Mouse (Mus musculus) E14TG2a.4 (cell line): ENCODE measurements at regions not wholly inside any gene's neighbourhood (a gene's known extent, or its start where the extent isn't known, plus 50 kb on each side); places are given as distances from the start of the nearest gene placed in this dataset.

Experiments
- H3K27me3 ChIP-seq: 2 replicates; pipeline ENCODE4 v1.6.1; 2014; ENCODE audit warnings: low read length, control low read depth; ENCODE audit not compliant: insufficient read depth
- H3K36me3 ChIP-seq: 2 replicates; pipeline ENCODE4 v1.6.1; 2014; ENCODE audit warnings: low read length, control low read depth; ENCODE audit not compliant: insufficient read depth
- H3K4me1 ChIP-seq: replicated peaks from 2 replicates; pipeline ENCODE4 v1.6.1; 2014; ENCODE audit warnings: low read depth, low read length, control low read depth
- H3K4me3 ChIP-seq: replicated peaks from 2 replicates; pipeline ENCODE4 v1.5.1; 2014; ENCODE audit warnings: mild to moderate bottlenecking, low read length
- H3K9me3 ChIP-seq: 2 replicates; pipeline ENCODE4 v1.6.1; 2014; ENCODE audit warnings: low read length, control low read depth
- CTCF ChIP-seq: conservative IDR thresholded peaks from 2 replicates; pipeline ENCODE4 v1.5.1; 2014; ENCODE audit warnings: low read length
- NANOG ChIP-seq: IDR thresholded peaks from 2 replicates; pipeline ENCODE4 v1.6.1; 2014; ENCODE audit warnings: borderline replicate concordance, low read length, mixed read lengths
- POU5F1 ChIP-seq: IDR thresholded peaks from 2 replicates; pipeline ENCODE4 v1.6.1; 2014; ENCODE audit warnings: low read length, borderline replicate concordance

- TF ChIP-seq CTCF (no peak), POU5F1 (no peak), NANOG (no peak)
Observed at GRCm38 (mm10) chr3:41462953-41463644, 92.4 kb upstream of the Jade1 start.

GRCm38 (mm10) chr3:41460131-41460530 is 95.4 kb upstream of the Jade1 start:
- TF ChIP-seq CTCF (no peak), NANOG (no peak), POU5F1 (no peak)
- Histone ChIP-seq H3K4me1 (no peaks in the 10 kb centered on the region), H3K27me3 (no peaks in the 10 kb centered on the region), H3K36me3 (peaks cover 55% of the 10 kb centered on the region), H3K9me3 (no peaks in the 10 kb centered on the region), H3K4me3 (no peak overlapping the region)

More at GRCm38 (mm10) chr3:41462953-41463644, 92.4 kb upstream of the Jade1 start:
- no peak overlapping the region for H3K4me3 ChIP-seq
- H3K27me3 ChIP-seq: no peaks in the 10 kb centered on the region
- H3K9me3 ChIP-seq: no peaks in the 10 kb centered on the region
- no peaks in the 10 kb centered on the region for H3K4me1 ChIP-seq
- peaks cover 65% of the 10 kb centered on the region for H3K36me3 ChIP-seq

GRCm38 (mm10) chr3:41458156-41458555 is 97.4 kb upstream of the Jade1 start:
- Histone ChIP-seq H3K9me3 (no peaks in the 10 kb centered on the region), H3K4me1 (no peaks in the 10 kb centered on the region), H3K4me3 (no peak overlapping the region), H3K36me3 (peaks cover 46% of the 10 kb centered on the region), H3K27me3 (no peaks in the 10 kb centered on the region)
- TF ChIP-seq POU5F1 (no peak), CTCF (no peak), NANOG (no peak)

- Histone ChIP-seq H3K27me3 (no peaks in the 10 kb centered on the region), H3K36me3 (peaks cover 9% of the 10 kb centered on the region; the same call in 1 of the 2 replicates), H3K9me3 (no peaks in the 10 kb centered on the region), H3K4me3 (no peak overlapping the region), H3K4me1 (peaks cover 16% of the 10 kb centered on the region)
- TF ChIP-seq POU5F1 (no peak), CTCF (no peak)
Observed at GRCm38 (mm10) chr3:41453525-41453924, 102.0 kb upstream of the Jade1 start.

DNA sequence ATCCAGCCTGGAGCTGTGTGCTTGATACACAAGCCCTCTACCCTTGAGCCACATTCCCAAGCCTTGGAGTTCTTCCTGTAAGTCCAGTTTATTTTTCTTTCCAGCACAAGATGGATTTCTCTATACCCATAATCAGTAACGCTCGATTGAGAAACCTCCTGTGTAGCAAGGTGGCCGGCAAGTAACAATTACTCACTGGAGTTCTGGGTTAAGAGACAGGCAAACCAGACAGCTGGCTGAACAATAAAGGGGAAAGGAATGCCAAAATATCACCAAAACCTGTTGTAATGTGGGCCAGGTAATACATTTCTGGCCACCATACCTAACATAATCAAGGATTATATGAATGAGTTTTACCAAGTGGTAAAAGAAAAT is 102.8 kb upstream of the Jade1 start:
- Histone ChIP-seq H3K27me3 (no peaks in the 10 kb centered on the region), H3K36me3 (peaks cover under 1% of the 10 kb centered on the region; the same call in 1 of the 2 replicates), H3K4me3 (no peak overlapping the region), H3K9me3 (peaks cover 4% of the 10 kb centered on the region; the same call in 1 of the 2 replicates), H3K4me1 (peaks cover 16% of the 10 kb centered on the region)
- TF ChIP-seq POU5F1: no peak
- TF ChIP-seq NANOG: no peak
- no peak for TF ChIP-seq CTCF

- TF ChIP-seq POU5F1 (no peak), CTCF (no peak), NANOG (no peak)
- peaks cover 16% of the 10 kb centered on the region for H3K4me1 ChIP-seq
Observed at GRCm38 (mm10) chr3:41452020-41452715, 103.4 kb upstream of the Jade1 start.

GRCm38 (mm10) chr3:41450696-41451095 is 104.8 kb upstream of the Jade1 start:
- Histone ChIP-seq H3K27me3 (no peaks in the 10 kb centered on the region), H3K4me1 (peaks cover 16% of the 10 kb centered on the region), H3K9me3 (peaks cover 8% of the 10 kb centered on the region; the same call in 1 of the 2 replicates), H3K4me3 (no peak overlapping the region), H3K36me3 (no peaks in the 10 kb centered on the region)
- TF ChIP-seq POU5F1 (no peak), NANOG (no peak), CTCF (no peak)

More at GRCm38 (mm10) chr3:41452020-41452715, 103.4 kb upstream of the Jade1 start:
- H3K36me3 ChIP-seq: no peaks in the 10 kb centered on the region
- H3K4me3 ChIP-seq: no peak overlapping the region
- H3K27me3 ChIP-seq: no peaks in the 10 kb centered on the region
- peaks cover 8% of the 10 kb centered on the region; the same call in 1 of the 2 replicates for H3K9me3 ChIP-seq

DNA sequence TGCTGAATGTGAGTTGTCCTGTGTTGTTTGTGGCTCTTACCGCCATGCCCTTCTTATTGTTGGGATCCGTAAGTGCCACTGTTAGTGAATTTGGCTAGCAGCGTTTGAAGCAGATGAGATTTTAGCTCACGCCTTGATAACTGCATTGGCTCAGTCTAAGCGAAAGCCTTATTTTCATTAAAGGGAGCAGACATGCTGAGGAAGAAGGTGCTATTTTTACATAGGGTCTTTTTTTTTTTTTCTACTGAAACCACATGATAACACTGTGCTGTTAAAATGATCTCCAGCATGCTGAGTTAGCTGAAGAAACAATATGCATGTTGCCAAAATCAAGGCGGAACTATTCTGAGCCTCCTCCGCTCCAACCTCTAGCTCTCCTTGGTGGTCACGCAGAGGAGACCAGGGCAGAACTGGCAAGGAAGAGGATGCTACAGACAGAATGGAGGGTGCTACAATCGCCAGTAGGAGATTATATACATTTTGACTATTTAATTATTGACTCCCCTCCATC is 111.2 kb upstream of the Jade1 start:
- no peaks in the 10 kb centered on the region for H3K4me1 ChIP-seq
- no peak for TF ChIP-seq NANOG
- TF ChIP-seq POU5F1: no peak
- no peak for TF ChIP-seq CTCF
- peaks cover 8% of the 10 kb centered on the region; the same call in 1 of the 2 replicates for H3K9me3 ChIP-seq
- H3K27me3 ChIP-seq: no peaks in the 10 kb centered on the region
- H3K4me3 ChIP-seq: no peak overlapping the region
- H3K36me3 ChIP-seq: no peaks in the 10 kb centered on the region
